15 mouse cellular contexts compared by ENCODE assay signal in genomic region chr10:92076754-92077153, GRCm38 (mm10).
DNase-seq lines count a peak whose midpoint lies in the region; ATAC-seq and TF ChIP-seq lines count a peak whose summit lies in the region.
"Had no signal": no experiment of that assay in that cellular context is flagged by ENCODE, and none has a peak within 500 bp of the region (broad histone marks: within the 10 kb centered on the region; RNA-seq: fewer than 3 reads in every experiment).

No protein-coding gene starts in this region.

- no peaks in the 10 kb centered on the region for H3K36me3 ChIP-seq in neural tube, embryonic 11.5 days (ENCODE audit: control insufficient read depth, insufficient read depth, low read length)
- no peaks in the 10 kb centered on the region for H3K36me3 ChIP-seq in hindbrain, embryonic 16.5 days (ENCODE audit: control insufficient read depth, insufficient read depth, low read length)
- no peaks in the 10 kb centered on the region; the same call in 1 of the 2 replicates for H3K36me3 ChIP-seq in midbrain, postnatal 0 days (ENCODE audit: insufficient read depth, low read length)
- no peaks in the 10 kb centered on the region for H3K36me3 ChIP-seq in lung, postnatal 0 days (ENCODE audit: insufficient read depth, low read length)
- H3K36me3 ChIP-seq: heart, embryonic 12.5 days had no signal

- H3K4me2 ChIP-seq in neural tube, embryonic 11.5 days (ENCODE audit: low read depth) = no peak overlapping the region
- no peak overlapping the region for H3K4me2 ChIP-seq in hindbrain, embryonic 16.5 days (ENCODE audit: low read length)
- no peak overlapping the region for H3K4me2 ChIP-seq in midbrain, postnatal 0 days (ENCODE audit: low read depth, low read length, poor library complexity, severe bottlenecking)
- no peak overlapping the region for H3K4me2 ChIP-seq in lung, postnatal 0 days (replicated peaks; ENCODE audit: low read depth, low read length)
- H3K4me2 ChIP-seq: heart, embryonic 12.5 days had no signal

- 25% methylated on average over 3 of the region's 3 CpGs for WGBS in neural tube, embryonic 11.5 days
- WGBS in hindbrain, embryonic 16.5 days = 18% methylated on average over 3 of the region's 3 CpGs
- WGBS in midbrain, postnatal 0 days = 18% methylated on average over 3 of the region's 3 CpGs
- 59% methylated on average over 3 of the region's 3 CpGs for WGBS in lung, postnatal 0 days

- ATAC-seq in neural tube, embryonic 11.5 days (ENCODE audit: insufficient read depth, low FRiP score, low TSS enrichment) = peak; percentile 49
- no peak for ATAC-seq in hindbrain, embryonic 16.5 days
- no peak for ATAC-seq in midbrain, postnatal 0 days (ENCODE audit: low FRiP score)
- ATAC-seq in megakaryocyte progenitor cell, adult 5-6 weeks (replicated peaks; ENCODE audit: poor library complexity) = no peak
- no peak for ATAC-seq in lung, postnatal 0 days

- no peak for TF ChIP-seq CTCF in midbrain, postnatal 0 days (IDR thresholded peaks at IDR 0.05)
- TF ChIP-seq CTCF in lung, postnatal 0 days (IDR thresholded peaks at IDR 0.05) = no peak

- no peak overlapping the region for H3K4me3 ChIP-seq in neural tube, embryonic 11.5 days (ENCODE audit: low read depth, low read length)
- no peak overlapping the region for H3K4me3 ChIP-seq in hindbrain, embryonic 16.5 days (ENCODE audit: low read length)
- no peak overlapping the region for H3K4me3 ChIP-seq in midbrain, postnatal 0 days (ENCODE audit: low read depth, low read length)
- H3K4me3 ChIP-seq in lung, postnatal 0 days (ENCODE audit: low read depth, low read length) = no peak overlapping the region
- H3K4me3 ChIP-seq: heart, embryonic 12.5 days; myocyte had no signal

- TF ChIP-seq EP300 in lung, postnatal 0 days (IDR thresholded peaks at IDR 0.05) = no peak

- H3K9ac ChIP-seq in neural tube, embryonic 11.5 days (ENCODE audit: low read length) = no peak overlapping the region
- H3K9ac ChIP-seq in hindbrain, embryonic 16.5 days (ENCODE audit: low read depth, low read length) = no peak overlapping the region
- no peak overlapping the region for H3K9ac ChIP-seq in midbrain, postnatal 0 days (replicated peaks; ENCODE audit: low read length, poor library complexity, severe bottlenecking)
- no peak overlapping the region for H3K9ac ChIP-seq in lung, postnatal 0 days (replicated peaks; ENCODE audit: low read depth)
- H3K9ac ChIP-seq: heart, embryonic 12.5 days had no signal

- H3K4me1 ChIP-seq in neural tube, embryonic 11.5 days (ENCODE audit: control insufficient read depth, insufficient read depth, low read length) = peaks cover 13% of the 10 kb centered on the region
- H3K4me1 ChIP-seq in hindbrain, embryonic 16.5 days (ENCODE audit: control insufficient read depth, insufficient read depth, low read depth, low read length) = peaks cover 25% of the 10 kb centered on the region
- H3K4me1 ChIP-seq in midbrain, postnatal 0 days (ENCODE audit: insufficient read depth, low read length) = peaks cover 9% of the 10 kb centered on the region; the same call in 1 of the 2 replicates
- no peaks in the 10 kb centered on the region for H3K4me1 ChIP-seq in lung, postnatal 0 days (ENCODE audit: insufficient read depth, low read depth, low read length)

- peak; percentile 31 for DNase-seq in neural tube, embryonic 11.5 days (ENCODE audit: low spot score)
- no peak for DNase-seq in neural tube, embryonic 10.5 days (ENCODE audit: extremely low spot score, low spot score)
- DNase-seq in midbrain, postnatal 0 days (ENCODE audit: low spot score) = no peak
- DNase-seq in spleen, adult 18-20 months = no peak
- DNase-seq in lung, postnatal 0 days (ENCODE audit: low spot score) = no peak
- DNase-seq: cerebellum, adult 18-20 months; gastrocnemius, postnatal 25 days; heart, postnatal 4 days; kidney, adult 8-10 months; kidney, postnatal 36 days; lung, adult 2 months had no signal

- H3K27me3 ChIP-seq in neural tube, embryonic 11.5 days (ENCODE audit: control insufficient read depth, insufficient read depth, low read length) = no peaks in the 10 kb centered on the region
- no peaks in the 10 kb centered on the region for H3K27me3 ChIP-seq in hindbrain, embryonic 16.5 days (replicated peaks; ENCODE audit: control insufficient read depth, insufficient read depth, low read length)
- H3K27me3 ChIP-seq in midbrain, postnatal 0 days (ENCODE audit: insufficient read depth, low read length) = no peaks in the 10 kb centered on the region
- no peaks in the 10 kb centered on the region for H3K27me3 ChIP-seq in lung, postnatal 0 days (replicated peaks; ENCODE audit: insufficient read depth, low read length)
- H3K27me3 ChIP-seq: heart, embryonic 12.5 days had no signal

- H3K27ac ChIP-seq in neural tube, embryonic 11.5 days (ENCODE audit: low read depth, low read length) = no peak overlapping the region
- peak overlapping the region; percentile 19; the same call in 1 of the 2 replicates for H3K27ac ChIP-seq in hindbrain, embryonic 16.5 days (ENCODE audit: low read depth, low read length)
- H3K27ac ChIP-seq in midbrain, postnatal 0 days (ENCODE audit: low read depth, low read length) = peak overlapping the region; percentile 43; the same call in 1 of the 2 replicates
- no peak overlapping the region for H3K27ac ChIP-seq in lung, postnatal 0 days (ENCODE audit: low read length)

- no peaks in the 10 kb centered on the region for H3K9me3 ChIP-seq in neural tube, embryonic 11.5 days (ENCODE audit: control insufficient read depth, low read length)
- no peaks in the 10 kb centered on the region for H3K9me3 ChIP-seq in hindbrain, embryonic 16.5 days (ENCODE audit: control insufficient read depth, low read length)
- no peaks in the 10 kb centered on the region for H3K9me3 ChIP-seq in midbrain, postnatal 0 days (ENCODE audit: low read length)
- H3K9me3 ChIP-seq in lung, postnatal 0 days (ENCODE audit: low read length) = no peaks in the 10 kb centered on the region
- H3K9me3 ChIP-seq: heart, embryonic 12.5 days had no signal

Comparison
In these comparisons a context has a peak if more than half of its experiments do, and no peak if none do; other contexts are left out.
1. H3K27ac ChIP-seq: peak in hindbrain, embryonic 16.5 days (single experiment) and midbrain, postnatal 0 days (single experiment); none in neural tube, embryonic 11.5 days (single experiment) and lung, postnatal 0 days (single experiment).